10 mouse cellular contexts compared by ENCODE assay signal in genomic region chr4:58034663-58035062, GRCm38 (mm10). TPM values are rescaled to one million over a fixed set of nuclear protein-coding genes. Genes with fewer than 3 reads are reported as not detected.
DNase-seq lines count a peak whose midpoint lies in the region; ATAC-seq lines count a peak whose summit lies in the region.
"Had no signal": no experiment of that assay in that cellular context is flagged by ENCODE, and none has a peak within 500 bp of the region (broad histone marks: within the 10 kb centered on the region; RNA-seq: fewer than 3 reads in every experiment).

No protein-coding gene starts in this region.

- WGBS in hindbrain, embryonic 11.5 days = 54% methylated on average over 13 of the region's 13 CpGs
- WGBS in hindbrain, embryonic 10.5 days = 58% methylated on average over 13 of the region's 13 CpGs
- WGBS in hindbrain, embryonic 12.5 days = 54% methylated on average over 13 of the region's 13 CpGs
- 33% methylated on average over 13 of the region's 13 CpGs for WGBS in liver, embryonic 12.5 days (ENCODE audit: insufficient replicate concordance)

- H3K9ac ChIP-seq in hindbrain, embryonic 11.5 days (ENCODE audit: low read depth, low read length) = no peak overlapping the region
- H3K9ac ChIP-seq in hindbrain, embryonic 12.5 days = no peak overlapping the region
- no peak overlapping the region for H3K9ac ChIP-seq in liver, embryonic 12.5 days

- no peak overlapping the region for H3K27ac ChIP-seq in hindbrain, embryonic 11.5 days (ENCODE audit: low read depth, low read length)
- no peak overlapping the region for H3K27ac ChIP-seq in hindbrain, embryonic 10.5 days
- H3K27ac ChIP-seq in hindbrain, embryonic 12.5 days = no peak overlapping the region
- H3K27ac ChIP-seq in liver, embryonic 12.5 days = no peak overlapping the region

- no peak for ATAC-seq in hindbrain, embryonic 11.5 days (ENCODE audit: low FRiP score)
- ATAC-seq in hindbrain, embryonic 12.5 days (ENCODE audit: low FRiP score) = no peak
- ATAC-seq in liver, embryonic 12.5 days = no peak

- 0 out of 2 replicates have a peak overlapping the region, but pooled peaks have one; percentile 11 for H3K4me2 ChIP-seq in hindbrain, embryonic 11.5 days (replicated peaks; ENCODE audit: low read depth, low read length)
- H3K4me2 ChIP-seq in hindbrain, embryonic 12.5 days (replicated peaks) = peak overlapping the region; percentile 7; the same call in 1 of the 2 replicates
- H3K4me2 ChIP-seq in liver, embryonic 12.5 days = peak overlapping the region; percentile 50

- no peak overlapping the region for H3K4me3 ChIP-seq in hindbrain, embryonic 11.5 days (ENCODE audit: low read depth, low read length)
- no peak overlapping the region for H3K4me3 ChIP-seq in hindbrain, embryonic 10.5 days
- H3K4me3 ChIP-seq in hindbrain, embryonic 12.5 days = no peak overlapping the region
- no peak overlapping the region; the same call in 1 of the 2 replicates for H3K4me3 ChIP-seq in liver, embryonic 12.5 days

- no peaks in the 10 kb centered on the region for H3K4me1 ChIP-seq in hindbrain, embryonic 11.5 days (replicated peaks; ENCODE audit: control insufficient read depth, insufficient read depth, low read length)
- H3K4me1 ChIP-seq in hindbrain, embryonic 10.5 days (replicated peaks) = no peaks in the 10 kb centered on the region
- no peaks in the 10 kb centered on the region; the same call in 1 of the 2 replicates for H3K4me1 ChIP-seq in hindbrain, embryonic 12.5 days
- H3K4me1 ChIP-seq in liver, embryonic 12.5 days = no peaks in the 10 kb centered on the region

- no peak for DNase-seq in hindbrain, embryonic 11.5 days (ENCODE audit: low spot score)
- DNase-seq in hindbrain, embryonic 10.5 days (ENCODE audit: low spot score) = no peak
- DNase-seq in ZHBTc4 (ENCODE audit: low read depth, low spot score) (peak; percentile 12), MN1 (ENCODE audit: low spot score) (no peak)
- DNase-seq in natural killer cell, adult 2 months (ENCODE audit: low spot score in 2 of 2) = no peak
- no peak for DNase-seq in urinary bladder, postnatal 10 days (ENCODE audit: low spot score)
- DNase-seq: thymus, postnatal 36 days had no signal

- no peaks in the 10 kb centered on the region for H3K27me3 ChIP-seq in hindbrain, embryonic 11.5 days (ENCODE audit: control insufficient read depth, insufficient read depth, low read length)
- no peaks in the 10 kb centered on the region for H3K27me3 ChIP-seq in hindbrain, embryonic 10.5 days (ENCODE audit: insufficient read depth, poor library complexity, severe bottlenecking)
- H3K27me3 ChIP-seq in hindbrain, embryonic 12.5 days = no peaks in the 10 kb centered on the region
- no peaks in the 10 kb centered on the region for H3K27me3 ChIP-seq in liver, embryonic 12.5 days (replicated peaks)

- no peaks in the 10 kb centered on the region for H3K36me3 ChIP-seq in hindbrain, embryonic 11.5 days (ENCODE audit: control insufficient read depth, insufficient read depth, low read length)
- no peaks in the 10 kb centered on the region for H3K36me3 ChIP-seq in hindbrain, embryonic 10.5 days
- no peaks in the 10 kb centered on the region for H3K36me3 ChIP-seq in hindbrain, embryonic 12.5 days
- no peaks in the 10 kb centered on the region for H3K36me3 ChIP-seq in liver, embryonic 12.5 days

- no peaks in the 10 kb centered on the region for H3K9me3 ChIP-seq in hindbrain, embryonic 11.5 days (ENCODE audit: control insufficient read depth, low read length)
- peaks cover 7% of the 10 kb centered on the region; the same call in 1 of the 2 replicates for H3K9me3 ChIP-seq in hindbrain, embryonic 10.5 days
- H3K9me3 ChIP-seq in hindbrain, embryonic 12.5 days (replicated peaks) = no peaks in the 10 kb centered on the region
- no peaks in the 10 kb centered on the region for H3K9me3 ChIP-seq in liver, embryonic 12.5 days (replicated peaks)

RNA-seq across cellular contexts. Expression of gene Txndc8, which starts 25.7 kb away (rescaled TPM):
- not detected in 2 replicates for polyA plus RNA-seq in hindbrain, embryonic 11.5 days (2014; fragmentation: Nextera tagmentation; extraction: Ambion mirVana)
- polyA plus RNA-seq in hindbrain, embryonic 10.5 days (2016; fragmentation: Nextera tagmentation; extraction: Ambion mirVana) = not detected in 2 replicates
- polyA plus RNA-seq in hindbrain, embryonic 12.5 days (2016; fragmentation: Nextera tagmentation; extraction: Ambion mirVana) = not detected in 2 replicates
- not detected in 2 replicates for polyA plus RNA-seq in liver, embryonic 12.5 days (2016; fragmentation: Nextera tagmentation; extraction: Ambion mirVana)
- polyA plus RNA-seq: brain, embryonic 14.5 days had no signal
